Mouse (Mus musculus) layer of hippocampus, adult 11-12 months (tissue): ENCODE results near the gene Hist1h1c.
"Not testable (repeated sequence)": the region's sequence is repeated elsewhere in the genome, so short reads cannot be mapped to it uniquely, and the experiment has no call there.

ENCODE experiments used
- DNase-seq: peaks from one replicate; pipeline ENCODE4 v3.0.0; 2022; ENCODE audit warnings: low spot score

Gene Hist1h1c

GRCm38 (mm10) chr13:23738677-23739068 lies at the start of gene Hist1h1c:
TSS of gene Hist1h1c (plus strand) at chr13:23738808.
- DNase-seq, result peak; percentile 89

GRCm38 (mm10) chr13:23688956-23689355 lies 49.7 kb upstream of the Hist1h1c start:
- no peak for DNase-seq

- DNase-seq, result no peak
These were observed 49.1 kb upstream of the Hist1h1c start for GRCm38 (mm10) chr13:23689459-23689858.

- no peak for DNase-seq
These were observed 44.7 kb upstream of the Hist1h1c start for GRCm38 (mm10) chr13:23693856-23694440.

- DNase-seq, result no peak
These were observed 43.7 kb upstream of the Hist1h1c start for GRCm38 (mm10) chr13:23694956-23695355.

- no peak for DNase-seq
These were observed 43.1 kb upstream of the Hist1h1c start, which contains the start of gene Hist1h1t for GRCm38 (mm10) chr13:23695514-23695913. TSS of gene Hist1h1t (plus strand) at chr13:23695814.

- DNase-seq, result no peak
These were observed 42.5 kb upstream of the Hist1h1c start for GRCm38 (mm10) chr13:23696061-23696474.

GRCm38 (mm10) chr13:23697491-23698299 lies 40.9 kb upstream of the Hist1h1c start:
- DNase-seq, result no peak

- peak; percentile 99 for DNase-seq
These were observed 40.3 kb upstream of the Hist1h1c start, which contains the start of gene Hist1h4c for GRCm38 (mm10) chr13:23698300-23698693. TSS of gene Hist1h4c (minus strand) at chr13:23698454.

GRCm38 (mm10) chr13:23698996-23699395 lies 39.6 kb upstream of the Hist1h1c start:
- DNase-seq, result peak; percentile 4

GRCm38 (mm10) chr13:23699767-23700166 lies 38.8 kb upstream of the Hist1h1c start:
- DNase-seq, result no peak

- DNase-seq, result peak; percentile 86
These were observed 37.7 kb upstream of the Hist1h1c start for GRCm38 (mm10) chr13:23700786-23701520.

- DNase-seq, result no peak
These were observed 36.4 kb upstream of the Hist1h1c start for GRCm38 (mm10) chr13:23702220-23702619.

- not testable (repeated sequence) for DNase-seq
These were observed 35.8 kb upstream of the Hist1h1c start for GRCm38 (mm10) chr13:23702801-23703200.

- DNase-seq, result no peak
These were observed 32.8 kb upstream of the Hist1h1c start for GRCm38 (mm10) chr13:23705751-23706356.

- DNase-seq, result no peak
These were observed 31.8 kb upstream of the Hist1h1c start for GRCm38 (mm10) chr13:23706771-23707170.

GRCm38 (mm10) chr13:23708041-23708440 lies 30.6 kb upstream of the Hist1h1c start:
- no peak for DNase-seq

- no peak for DNase-seq
These were observed 30.0 kb upstream of the Hist1h1c start for GRCm38 (mm10) chr13:23708654-23709053.

- no peak for DNase-seq
These were observed 28.8 kb upstream of the Hist1h1c start for GRCm38 (mm10) chr13:23709714-23710373.

GRCm38 (mm10) chr13:23710374-23711089 lies 28.1 kb upstream of the Hist1h1c start, which contains the start of gene Hfe:
TSS of gene Hfe (minus strand) at chr13:23710854.
- DNase-seq, result no peak
